Mouse (Mus musculus): Measurements from ENCODE around the gene Mcl1.

DNA sequence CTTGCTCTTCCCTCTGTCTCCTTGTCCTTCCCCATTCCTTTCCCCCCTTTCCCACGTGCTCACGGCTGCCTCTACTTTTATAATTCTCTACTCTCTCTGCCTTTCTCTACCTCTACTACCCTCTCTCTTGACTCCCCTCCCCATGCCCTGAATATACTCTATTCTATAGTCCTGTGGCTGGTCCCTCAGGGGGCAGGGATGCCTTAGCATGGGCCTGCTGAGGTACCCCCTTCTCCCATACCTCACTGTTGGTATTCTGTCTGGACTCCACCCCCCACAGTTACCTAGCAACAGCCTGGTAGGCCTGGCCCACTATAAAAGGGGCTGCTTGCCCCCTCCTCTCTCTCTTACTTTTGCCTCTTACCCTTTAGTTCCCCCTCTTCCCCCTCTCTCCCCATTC lies 35.0 kb upstream of the Mcl1 start:
- TF ChIP-seq CTCF (IDR thresholded peaks at IDR 0.05; ENCODE audit: control insufficient read depth, insufficient read depth, insufficient replicate concordance, low read depth, low read length) (no peak), POLR2A (IDR thresholded peaks at IDR 0.05; ENCODE audit: control insufficient read depth, low read depth, low read length) (no peak; the same call in 1 of the 2 replicates)

All from testis, adult 2 months (tissue).